Mouse (Mus musculus) left cerebral cortex, adult 11 months (tissue): Measurements from ENCODE around the gene Noxo1.
A peak's percentile ranks its signal among the peaks of the same experiment; 100 is the strongest.

Source experiments
- DNase-seq: peaks from one replicate; pipeline ENCODE4 v3.0.0; 2022; ENCODE audit warnings: low spot score

The Noxo1 gene

DNA sequence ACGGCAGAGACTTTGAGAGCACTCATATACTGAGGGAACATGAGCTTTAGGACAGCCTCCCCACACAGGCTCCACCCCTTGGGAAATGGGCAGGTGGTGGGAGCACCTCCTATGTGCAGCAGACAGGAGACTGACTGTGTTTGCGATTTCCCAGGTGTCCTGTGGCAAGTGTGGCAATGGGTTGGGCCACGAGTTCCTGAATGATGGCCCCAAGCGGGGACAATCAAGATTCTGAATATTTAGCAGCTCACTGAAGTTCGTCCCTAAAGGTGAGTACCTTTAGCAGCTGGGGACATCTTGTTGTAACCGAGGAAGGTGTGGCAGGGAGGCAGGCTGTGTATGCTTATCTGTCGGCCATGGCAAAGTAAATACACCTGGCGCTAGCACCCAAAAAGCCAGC lies 43.9 kb downstream of the Noxo1 start:
- no peak for DNase-seq

DNA sequence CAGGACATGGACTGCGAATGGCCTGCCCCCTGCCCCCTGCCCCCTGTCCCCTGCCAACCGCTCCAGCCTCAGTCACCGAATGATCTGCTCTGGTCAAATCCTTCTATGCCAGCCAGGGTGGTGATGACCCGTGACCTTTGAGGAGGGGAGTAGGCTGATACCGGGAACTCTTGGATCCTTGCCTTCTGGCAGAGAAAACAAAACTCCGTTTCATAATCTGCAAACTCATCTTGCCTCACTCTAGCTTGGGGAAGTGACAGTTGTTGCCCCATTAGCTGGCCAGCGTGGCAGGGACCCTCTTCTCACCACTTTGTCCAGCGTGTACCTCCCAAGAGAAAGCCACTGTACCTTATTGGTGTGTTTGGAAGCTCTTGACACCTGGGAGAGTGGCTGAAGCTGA lies 46.3 kb downstream of the Noxo1 start:
- DNase-seq = no peak

GRCm38 (mm10) chr17:24743896-24744295 lies 47.9 kb downstream of the Noxo1 start:
- no peak for DNase-seq

DNA sequence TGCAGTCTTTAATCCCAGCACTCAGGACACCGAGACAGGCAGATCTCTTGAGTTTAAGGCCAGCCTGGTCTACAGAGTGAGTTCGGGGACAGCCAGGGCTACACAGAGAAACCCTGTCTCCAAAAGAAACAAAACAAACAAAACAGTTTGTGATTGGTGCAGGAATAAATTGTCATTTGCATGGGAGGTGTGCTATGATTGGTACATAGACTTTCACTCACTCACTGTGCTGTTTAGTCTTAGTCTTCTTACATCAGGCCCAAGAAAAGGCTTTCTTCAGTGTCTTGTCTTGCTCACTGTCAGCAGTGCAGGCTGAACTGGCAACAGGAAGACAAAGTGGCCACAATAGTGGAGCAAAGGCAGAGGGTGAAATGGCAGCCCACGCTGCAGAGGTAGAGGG lies 48.3 kb downstream of the Noxo1 start:
- no peak for DNase-seq

DNA sequence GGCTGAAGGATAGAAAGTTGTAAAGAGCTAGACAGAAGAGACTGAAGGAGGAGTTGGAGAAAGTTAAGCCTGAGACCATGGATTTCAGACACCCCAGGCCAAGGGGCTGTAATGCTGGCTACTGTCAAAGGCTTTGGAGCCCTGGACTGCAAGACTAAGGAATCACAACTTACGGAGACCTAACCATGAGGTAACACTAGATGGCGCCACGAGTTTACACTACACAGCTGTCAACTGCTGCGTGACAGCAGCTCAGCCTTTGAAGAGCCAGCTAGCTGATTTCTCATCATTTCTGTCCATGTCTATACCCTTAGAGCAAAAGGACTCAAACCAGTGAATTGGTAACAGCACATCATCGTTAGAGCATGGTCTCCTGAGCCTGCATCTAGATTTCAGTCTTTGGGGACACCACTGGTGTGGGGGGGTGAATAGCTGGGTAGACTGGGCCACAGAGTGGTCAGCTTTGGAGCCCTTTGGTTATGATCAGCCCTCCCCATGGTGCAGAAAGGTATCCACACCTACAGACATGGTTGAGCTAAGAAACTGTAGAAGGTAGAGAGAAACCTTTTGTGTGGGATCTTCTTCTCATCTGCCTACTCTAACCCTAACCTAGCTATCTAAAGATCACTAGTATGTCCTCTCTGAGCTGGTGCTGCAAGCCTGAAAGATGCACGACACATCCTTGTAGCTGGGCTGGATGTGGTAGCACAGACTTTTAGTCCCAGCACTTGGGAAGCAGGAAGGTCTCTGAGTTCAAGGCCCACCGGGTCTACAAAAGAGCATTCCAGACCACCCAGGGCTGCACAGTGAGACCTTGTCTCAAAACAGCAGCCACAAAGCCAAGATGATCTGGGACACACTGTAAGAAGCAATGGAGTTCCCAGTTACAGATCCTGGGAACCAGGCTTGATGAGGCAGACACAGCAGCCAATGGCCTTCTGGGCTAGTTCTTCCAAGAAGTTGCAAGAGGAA lies 49.8 kb downstream of the Noxo1 start:
- DNase-seq = peak; percentile 78

DNA sequence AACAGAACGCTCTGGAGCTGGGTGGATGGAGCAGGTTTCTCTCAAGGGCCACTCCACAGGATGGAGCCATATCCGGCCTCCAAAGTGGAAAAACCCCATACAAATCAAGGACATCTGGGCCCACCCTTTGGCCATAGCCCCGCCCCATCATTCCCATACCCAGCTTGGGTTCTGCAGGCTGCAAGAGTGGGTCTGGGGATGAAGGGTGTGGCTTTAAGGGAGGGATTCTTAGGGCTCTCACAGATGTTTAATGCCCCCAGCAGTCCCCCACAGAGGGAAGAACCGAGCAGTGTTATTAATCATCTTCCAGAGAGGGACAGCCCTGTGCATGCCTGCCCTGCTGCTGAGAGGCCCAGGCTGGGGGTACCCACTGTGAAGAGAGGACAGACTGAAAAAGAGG lies 51.0 kb downstream of the Noxo1 start:
- DNase-seq = no peak
